ENCODE assay signal across 15 mouse cellular contexts in the genomic region with DNA sequence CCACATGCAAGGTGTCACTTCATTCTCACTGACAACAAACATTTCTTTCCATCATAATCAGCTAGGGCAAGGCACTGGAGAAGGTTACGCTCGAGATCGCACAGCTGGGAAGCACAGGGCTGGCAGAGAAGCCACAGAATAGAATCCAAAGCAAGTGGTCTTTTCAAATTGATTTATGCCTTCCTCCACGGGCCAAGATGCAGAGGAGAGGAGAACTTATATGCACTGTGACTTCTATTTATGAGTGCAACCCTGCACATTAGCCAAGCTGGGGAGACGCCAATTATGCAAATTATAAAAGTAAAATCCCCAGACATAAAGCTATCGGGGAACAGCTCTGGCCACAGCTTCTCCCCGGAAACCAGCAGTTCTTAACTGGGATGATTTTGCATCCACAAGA.
A peak's percentile ranks its signal among the peaks of the same experiment; 100 is the strongest.
DNase-seq lines count a peak whose midpoint lies in the region; ATAC-seq lines count a peak whose summit lies in the region.
"Had no signal": no experiment of that assay in that cellular context is flagged by ENCODE, and none has a peak within 500 bp of the region (broad histone marks: within the 10 kb centered on the region; RNA-seq: fewer than 3 reads in every experiment).

No protein-coding gene starts in this region.

- no peaks in the 10 kb centered on the region for H3K9me3 ChIP-seq in heart, embryonic 11.5 days (replicated peaks; ENCODE audit: control insufficient read depth, low read length)
- H3K9me3 ChIP-seq in kidney, embryonic 16.5 days (ENCODE audit: low read length) = no peaks in the 10 kb centered on the region
- no peaks in the 10 kb centered on the region for H3K9me3 ChIP-seq in kidney, embryonic 15.5 days (replicated peaks)
- no peaks in the 10 kb centered on the region for H3K9me3 ChIP-seq in neural tube, embryonic 12.5 days
- H3K9me3 ChIP-seq: liver, embryonic 13.5 days; stomach, embryonic 15.5 days had no signal

- H3K36me3 ChIP-seq in heart, embryonic 11.5 days (ENCODE audit: control insufficient read depth, insufficient read depth, low read length) = no peaks in the 10 kb centered on the region
- no peaks in the 10 kb centered on the region for H3K36me3 ChIP-seq in kidney, embryonic 16.5 days (ENCODE audit: insufficient read depth, low read length)
- H3K36me3 ChIP-seq in kidney, embryonic 15.5 days = no peaks in the 10 kb centered on the region
- H3K36me3 ChIP-seq in neural tube, embryonic 12.5 days = no peaks in the 10 kb centered on the region
- H3K36me3 ChIP-seq: liver, embryonic 13.5 days; stomach, embryonic 15.5 days had no signal

- no peak for ATAC-seq in heart, embryonic 11.5 days (replicated peaks; ENCODE audit: insufficient number of reproducible peaks, low FRiP score, low TSS enrichment)
- ATAC-seq in kidney, embryonic 16.5 days (ENCODE audit: low FRiP score, low TSS enrichment) = peak; percentile 49; the same call in 1 of the 2 replicates
- no peak for ATAC-seq in kidney, embryonic 15.5 days (replicated peaks; ENCODE audit: low FRiP score)
- ATAC-seq in neural tube, embryonic 12.5 days (ENCODE audit: low FRiP score, low read depth) = 0 out of 2 replicates have a peak, but pooled peaks have one; percentile 51

- no peak overlapping the region for H3K4me2 ChIP-seq in heart, embryonic 11.5 days
- H3K4me2 ChIP-seq in kidney, embryonic 16.5 days (replicated peaks; ENCODE audit: low read depth, low read length) = no peak overlapping the region
- no peak overlapping the region for H3K4me2 ChIP-seq in kidney, embryonic 15.5 days
- no peak overlapping the region for H3K4me2 ChIP-seq in neural tube, embryonic 12.5 days (replicated peaks)
- H3K4me2 ChIP-seq: liver, embryonic 13.5 days; stomach, embryonic 15.5 days had no signal

- no peak for DNase-seq in heart, adult 11 months
- DNase-seq in neural tube, embryonic 10.5 days (ENCODE audit: extremely low spot score, low spot score) = no peak
- DNase-seq in frontal cortex, postnatal 14 days (ENCODE audit: low spot score in 2 of 2) = no peak
- DNase-seq in spleen, postnatal 4 days (ENCODE audit: low spot score in 2 of 2) = no peak
- DNase-seq: cerebellum, adult 11-12 months; heart, adult 18-20 months; kidney, adult 18-20 months; liver, embryonic 13.5 days; thymus, postnatal 14 days had no signal

- H3K4me1 ChIP-seq in heart, embryonic 11.5 days (ENCODE audit: control insufficient read depth, insufficient read depth, low read length) = peaks cover 53% of the 10 kb centered on the region
- H3K4me1 ChIP-seq in kidney, embryonic 16.5 days (ENCODE audit: insufficient read depth, low read length) = peaks cover 14% of the 10 kb centered on the region
- peaks cover 23% of the 10 kb centered on the region for H3K4me1 ChIP-seq in kidney, embryonic 15.5 days
- H3K4me1 ChIP-seq in neural tube, embryonic 12.5 days = peaks cover 20% of the 10 kb centered on the region

- 46% methylated on average over 7 of the region's 7 CpGs for WGBS in heart, embryonic 11.5 days (ENCODE audit: insufficient replicate concordance)
- WGBS in kidney, embryonic 16.5 days = 24% methylated on average over 7 of the region's 7 CpGs
- WGBS in kidney, embryonic 15.5 days = 26% methylated on average over 7 of the region's 7 CpGs
- 20% methylated on average over 7 of the region's 7 CpGs for WGBS in neural tube, embryonic 12.5 days

- H3K27ac ChIP-seq in heart, embryonic 11.5 days (ENCODE audit: low read depth, low read length) = 0 out of 2 replicates have a peak overlapping the region, but pooled peaks have one; percentile 10
- H3K27ac ChIP-seq in kidney, embryonic 16.5 days (ENCODE audit: low read length) = no peak overlapping the region
- H3K27ac ChIP-seq in kidney, embryonic 15.5 days = no peak overlapping the region
- H3K27ac ChIP-seq in neural tube, embryonic 12.5 days = no peak overlapping the region
- H3K27ac ChIP-seq: liver, embryonic 13.5 days had no signal

- no peaks in the 10 kb centered on the region for H3K27me3 ChIP-seq in heart, embryonic 11.5 days (ENCODE audit: control insufficient read depth, insufficient read depth, low read length)
- no peaks in the 10 kb centered on the region for H3K27me3 ChIP-seq in kidney, embryonic 16.5 days (ENCODE audit: insufficient read depth, low read length)
- no peaks in the 10 kb centered on the region for H3K27me3 ChIP-seq in kidney, embryonic 15.5 days
- H3K27me3 ChIP-seq in neural tube, embryonic 12.5 days (replicated peaks) = no peaks in the 10 kb centered on the region
- H3K27me3 ChIP-seq: CH12.LX; liver, embryonic 13.5 days; stomach, embryonic 15.5 days had no signal

- H3K4me3 ChIP-seq in heart, embryonic 11.5 days (ENCODE audit: low read depth, low read length) = no peak overlapping the region
- H3K4me3 ChIP-seq in kidney, embryonic 16.5 days (ENCODE audit: low read length) = no peak overlapping the region
- H3K4me3 ChIP-seq in kidney, embryonic 15.5 days (replicated peaks) = no peak overlapping the region
- no peak overlapping the region for H3K4me3 ChIP-seq in neural tube, embryonic 12.5 days
- H3K4me3 ChIP-seq: liver, embryonic 13.5 days; stomach, embryonic 15.5 days had no signal

- no peak overlapping the region for H3K9ac ChIP-seq in heart, embryonic 11.5 days (ENCODE audit: low read depth, low read length)
- no peak overlapping the region for H3K9ac ChIP-seq in kidney, embryonic 16.5 days (replicated peaks; ENCODE audit: low read length)
- no peak overlapping the region for H3K9ac ChIP-seq in kidney, embryonic 15.5 days
- no peak overlapping the region for H3K9ac ChIP-seq in neural tube, embryonic 12.5 days
- H3K9ac ChIP-seq: liver, embryonic 13.5 days; stomach, embryonic 15.5 days had no signal

Comparison
In these comparisons a context has a peak if more than half of its experiments do, and no peak if none do; other contexts are left out.
1. ATAC-seq: peak in kidney, embryonic 16.5 days (single experiment) and neural tube, embryonic 12.5 days (single experiment); none in heart, embryonic 11.5 days (single experiment) and kidney, embryonic 15.5 days (single experiment).